Mouse (Mus musculus): ENCODE results near the gene Gpr108.

The Gpr108 gene

GRCm38 (mm10) chr17:57207938-57208337 is 40.3 kb downstream of the Gpr108 start:
- DNase-seq (ENCODE audit: low spot score in 2 of 2): no peak

- DNase-seq (ENCODE audit: low spot score in 2 of 2): no peak
Observed at GRCm38 (mm10) chr17:57201841-57202724, 46.2 kb downstream of the Gpr108 start.

- DNase-seq (ENCODE audit: low spot score in 2 of 2): no peak
Observed at GRCm38 (mm10) chr17:57198252-57198651, 50.0 kb downstream of the Gpr108 start.

GRCm38 (mm10) chr17:57195326-57196010 is 52.8 kb downstream of the Gpr108 start:
- no peak for DNase-seq (ENCODE audit: low spot score in 2 of 2)

GRCm38 (mm10) chr17:57194771-57195170 is 53.5 kb downstream of the Gpr108 start:
- DNase-seq (ENCODE audit: low spot score in 2 of 2): no peak

- DNase-seq (ENCODE audit: low spot score in 2 of 2): no peak
Observed at GRCm38 (mm10) chr17:57194041-57194507, 54.2 kb downstream of the Gpr108 start, which contains the start of gene Tnfsf14. TSS of gene Tnfsf14 (minus strand) at chr17:57194177.

- DNase-seq (ENCODE audit: low spot score in 2 of 2): no peak
Observed at GRCm38 (mm10) chr17:57188510-57189192, 59.6 kb downstream of the Gpr108 start.

- DNase-seq (ENCODE audit: low spot score in 2 of 2): no peak
Observed at GRCm38 (mm10) chr17:57185641-57186040, 62.6 kb downstream of the Gpr108 start.
